Mouse (Mus musculus) lung, postnatal 36 days (tissue): Measurements from ENCODE around the gene St7.
"Not testable (repeated sequence)": the region's sequence is repeated elsewhere in the genome, so short reads cannot be mapped to it uniquely, and the experiment has no call there.

ENCODE experiments used
- DNase-seq: peaks from one replicate; pipeline ENCODE4 v3.0.0; 2022; ENCODE audit warnings: mixed read lengths

The St7 gene

DNA sequence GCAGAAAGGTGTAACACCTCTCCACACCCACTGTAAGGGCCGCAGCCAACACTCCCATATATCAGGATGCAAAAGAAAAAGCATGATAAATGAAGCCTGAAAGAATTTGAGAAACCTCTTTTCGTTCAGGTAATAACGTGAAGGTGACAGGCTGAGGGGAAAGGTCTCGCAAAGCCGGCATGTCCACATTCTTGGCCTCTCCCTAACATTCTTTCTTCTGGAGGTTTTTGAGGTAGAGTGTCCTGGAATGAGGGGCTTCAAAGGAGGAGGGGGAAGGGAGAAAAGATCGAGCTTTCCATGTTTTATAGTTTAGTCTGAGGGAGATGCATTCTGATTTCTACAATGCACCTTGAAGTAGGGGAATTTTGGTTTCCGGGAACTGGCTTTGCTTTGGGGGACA, at the start of gene St7:
TSS of gene St7 (plus strand) at position 287 of the 400 bp plus-strand sequence.
- DNase-seq = no peak

DNA sequence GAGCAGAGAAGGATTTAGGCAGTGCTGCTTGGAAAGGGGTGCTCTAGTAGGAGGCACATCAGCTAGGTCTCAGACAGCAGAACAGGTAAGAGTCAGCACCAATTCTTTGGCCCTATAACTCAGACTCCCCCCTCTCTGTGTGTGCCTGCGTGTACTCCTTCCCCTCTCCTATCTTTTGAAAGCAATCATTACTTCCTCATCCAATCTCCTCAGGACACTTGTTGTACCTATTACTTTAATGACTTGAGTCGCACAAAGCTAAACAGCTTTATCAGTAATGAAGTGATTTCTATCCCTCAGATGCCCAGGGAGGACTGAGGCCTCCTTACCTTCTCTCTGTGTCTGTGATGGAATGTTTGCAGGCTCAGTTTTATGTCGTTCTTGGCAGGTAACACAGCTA, 46.6 kb upstream of the St7 start:
- no peak for DNase-seq

DNA sequence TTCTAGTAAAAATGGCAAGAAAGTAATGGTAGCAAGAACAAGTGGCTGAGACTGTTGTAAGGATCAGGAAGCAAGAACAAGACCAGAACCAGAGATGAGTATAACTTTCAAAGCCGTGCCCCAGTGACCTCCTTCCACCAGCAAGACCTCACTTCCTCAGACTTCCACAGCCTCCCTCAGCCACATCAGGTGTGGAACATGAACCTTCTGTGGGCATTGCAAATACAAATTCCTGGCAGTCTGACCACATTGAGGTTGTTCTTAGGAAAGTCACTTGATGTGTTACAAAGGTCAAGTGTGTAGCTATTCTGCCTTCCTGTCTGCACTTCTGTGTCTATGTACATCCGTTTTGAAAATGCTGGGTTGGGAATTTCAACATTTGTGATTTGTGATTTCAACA, 40.6 kb upstream of the St7 start:
- DNase-seq = peak; percentile 53

DNA sequence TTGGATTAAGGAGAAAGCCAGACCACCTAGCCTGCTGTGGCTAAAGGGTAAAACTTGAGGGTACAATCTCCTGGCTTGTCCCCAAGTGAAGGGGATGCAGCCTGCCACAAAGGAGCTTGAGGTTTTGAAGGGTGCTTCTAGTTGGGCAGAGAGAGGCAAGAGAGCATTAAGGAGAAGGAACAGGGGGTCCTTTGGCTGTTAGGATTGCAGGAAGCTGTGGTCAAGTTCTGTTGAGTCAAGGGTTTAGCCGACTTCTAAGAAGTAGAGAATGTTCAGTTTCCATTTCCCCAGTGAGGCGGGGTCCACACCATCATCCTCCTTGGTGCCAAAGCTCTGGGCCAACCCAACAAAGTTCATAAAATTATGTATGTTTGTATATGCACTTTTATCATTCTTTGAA, 37.7 kb upstream of the St7 start:
- DNase-seq = no peak

DNA sequence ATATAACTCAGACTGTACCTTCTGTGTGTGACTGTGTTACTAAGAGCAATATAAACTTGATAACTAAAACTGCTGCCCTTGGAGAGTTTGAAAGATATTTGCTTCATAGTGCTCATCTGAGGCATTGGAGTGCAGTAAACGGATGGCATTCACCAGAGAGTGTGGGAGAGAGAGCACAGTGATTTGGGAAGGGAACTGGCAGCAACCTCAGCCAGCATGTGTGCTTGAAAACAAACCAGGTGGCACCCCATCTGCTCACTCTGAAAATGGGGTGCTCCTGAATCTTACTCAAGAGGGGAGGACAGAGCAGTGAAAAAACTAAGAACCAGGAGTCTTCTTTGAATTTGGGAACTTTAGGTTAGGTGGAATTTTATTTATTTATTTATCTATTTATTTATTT, 35.4 kb upstream of the St7 start:
- no peak for DNase-seq

DNA sequence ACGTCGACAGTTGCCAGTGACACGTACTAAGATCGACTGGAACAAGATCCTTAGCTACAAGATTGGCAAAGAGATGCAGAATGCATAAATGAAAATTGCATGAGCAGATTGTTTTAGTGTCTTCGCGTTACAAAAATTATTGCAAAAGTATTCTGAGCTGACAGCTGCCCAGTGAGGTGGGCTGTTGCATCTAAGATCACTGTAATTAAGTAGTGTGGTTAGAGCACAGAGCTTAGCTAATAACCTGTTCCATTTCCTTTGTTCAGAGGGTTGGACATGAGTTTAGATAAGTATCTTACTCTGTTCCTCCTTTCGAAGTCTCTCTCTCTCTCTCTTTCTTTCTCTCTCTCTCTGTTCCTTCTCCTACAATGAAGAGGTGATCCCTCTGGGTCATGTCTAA, 27.4 kb upstream of the St7 start:
- DNase-seq = no peak

DNA sequence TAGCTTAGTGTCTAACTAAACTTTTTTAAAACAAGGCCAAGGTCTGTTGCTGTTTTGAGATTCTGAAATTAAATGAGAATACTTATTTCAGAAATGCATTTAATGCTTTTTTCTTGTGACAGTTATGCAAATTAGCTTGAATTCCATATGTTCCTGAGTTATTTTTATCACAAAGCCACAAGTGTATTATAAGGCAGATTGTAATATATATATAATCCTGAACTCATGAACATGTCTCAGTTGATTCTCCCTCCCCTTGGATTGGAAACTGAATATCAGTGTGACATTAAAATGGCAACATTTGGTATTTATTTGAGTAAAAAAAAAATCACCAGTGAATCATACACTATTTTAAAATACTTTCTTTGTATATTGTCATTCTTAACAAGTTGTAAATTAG, 26.7 kb upstream of the St7 start:
- no peak for DNase-seq

DNA sequence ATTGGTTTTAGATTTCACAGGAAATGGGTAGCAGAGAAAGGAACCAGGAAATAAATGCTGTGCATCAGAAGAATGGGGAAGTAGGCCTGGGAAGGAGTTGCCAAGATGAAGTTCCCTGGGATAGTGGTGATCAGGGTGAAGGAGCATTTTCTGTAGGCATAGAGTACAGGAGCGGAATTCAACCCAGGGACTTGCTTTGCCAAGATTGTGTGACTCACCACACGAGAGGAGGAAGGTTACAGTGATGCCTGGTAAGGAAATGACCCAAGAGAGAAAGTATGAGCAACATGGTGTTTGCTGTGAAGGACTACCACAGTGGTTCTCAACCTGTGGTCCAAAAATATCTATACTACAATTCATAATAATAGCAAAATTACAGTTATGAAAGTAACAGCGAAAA, 24.9 kb upstream of the St7 start:
- no peak for DNase-seq

DNA sequence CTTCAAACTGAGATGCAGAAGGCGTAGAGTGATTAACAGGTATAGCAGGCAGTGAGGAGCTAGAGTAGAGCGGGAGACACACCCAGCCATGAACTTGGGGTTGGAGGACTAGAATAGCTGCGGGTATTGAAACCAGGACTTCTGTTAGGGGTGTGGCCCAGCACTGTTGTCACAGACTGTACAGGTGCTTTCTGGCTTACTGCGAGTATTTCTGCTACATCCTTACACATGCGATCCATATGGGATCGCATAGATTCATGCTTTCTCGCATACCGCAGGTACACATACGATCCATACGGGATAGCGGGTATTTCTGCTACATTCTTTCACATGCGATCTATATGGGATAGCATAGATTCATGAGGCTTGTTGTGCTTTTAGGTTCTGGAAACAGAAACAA, 24.4 kb upstream of the St7 start:
- no peak for DNase-seq

DNA sequence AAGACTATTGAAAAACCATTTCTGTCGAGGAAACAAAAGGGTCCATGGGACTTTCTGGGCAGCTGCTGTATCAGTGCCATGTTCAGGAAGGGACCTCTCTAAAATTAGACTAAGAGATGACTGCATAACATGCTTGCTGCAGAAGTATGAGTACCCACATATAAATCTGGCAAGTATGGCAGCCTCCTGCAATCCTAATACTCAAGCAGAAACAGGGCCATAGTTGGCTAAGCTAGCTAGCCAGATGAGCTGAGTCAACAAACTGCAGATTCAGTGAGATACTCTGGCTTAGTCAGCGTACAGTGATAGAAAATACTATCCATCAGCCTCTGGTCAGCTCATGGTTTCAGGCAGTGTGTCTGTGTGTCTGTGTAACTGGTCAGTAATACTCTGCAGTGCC, 22.9 kb upstream of the St7 start:
- no peak for DNase-seq

DNA sequence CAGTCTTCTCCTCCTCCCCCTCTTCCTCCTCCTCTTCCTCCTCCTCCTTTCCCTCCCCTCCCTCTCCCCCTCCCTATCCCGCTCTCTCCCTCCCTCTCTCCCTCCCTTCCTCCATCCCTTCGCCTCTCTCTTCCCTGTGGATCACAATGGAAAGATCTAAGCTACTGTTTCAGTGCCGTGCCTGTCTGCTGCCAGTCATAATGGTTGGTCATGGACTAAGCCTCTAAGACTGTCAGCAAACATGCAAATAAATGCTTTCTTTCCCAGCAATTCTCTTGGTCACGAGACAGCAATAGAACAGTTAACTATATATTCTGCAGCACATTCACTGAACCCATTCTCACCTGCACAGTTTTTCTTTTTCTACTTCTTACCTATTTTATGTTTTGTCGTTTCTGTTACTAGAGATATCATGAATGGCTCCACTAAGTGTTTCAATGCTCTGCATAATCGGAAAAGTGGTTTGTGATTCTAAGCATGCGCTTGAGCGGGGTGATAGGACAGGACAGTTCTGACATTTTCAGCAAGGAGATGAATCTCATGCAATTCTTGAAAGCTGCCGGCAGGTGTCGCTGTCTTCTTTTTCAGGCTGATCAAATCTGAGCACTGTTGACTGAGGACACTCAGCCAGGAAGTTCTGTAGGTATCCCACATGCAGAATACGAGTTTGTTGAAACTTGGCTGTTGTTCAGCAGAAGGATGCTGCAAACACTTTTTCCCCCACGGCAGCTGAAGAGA, 17.5 kb upstream of the St7 start:
- DNase-seq = peak; percentile 57

DNA sequence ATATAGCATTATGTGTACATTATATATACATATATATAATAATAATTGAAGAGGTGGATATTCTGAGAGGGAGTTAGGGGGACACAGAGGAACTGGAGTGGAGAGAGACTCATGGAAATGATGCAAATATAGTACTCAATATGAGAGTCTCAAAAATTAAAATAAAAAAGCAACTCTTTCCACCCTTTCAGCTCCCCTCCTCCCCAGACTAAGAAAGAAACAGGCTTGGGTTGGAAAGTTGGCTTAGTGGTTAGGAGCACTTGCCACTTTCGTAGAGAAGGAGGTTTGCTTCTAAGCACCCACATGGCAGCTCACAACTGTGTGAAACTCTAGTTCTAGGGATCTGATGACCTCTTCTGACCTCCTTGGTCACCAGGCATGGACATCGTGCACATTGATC, 15.7 kb upstream of the St7 start:
- DNase-seq = no peak

DNA sequence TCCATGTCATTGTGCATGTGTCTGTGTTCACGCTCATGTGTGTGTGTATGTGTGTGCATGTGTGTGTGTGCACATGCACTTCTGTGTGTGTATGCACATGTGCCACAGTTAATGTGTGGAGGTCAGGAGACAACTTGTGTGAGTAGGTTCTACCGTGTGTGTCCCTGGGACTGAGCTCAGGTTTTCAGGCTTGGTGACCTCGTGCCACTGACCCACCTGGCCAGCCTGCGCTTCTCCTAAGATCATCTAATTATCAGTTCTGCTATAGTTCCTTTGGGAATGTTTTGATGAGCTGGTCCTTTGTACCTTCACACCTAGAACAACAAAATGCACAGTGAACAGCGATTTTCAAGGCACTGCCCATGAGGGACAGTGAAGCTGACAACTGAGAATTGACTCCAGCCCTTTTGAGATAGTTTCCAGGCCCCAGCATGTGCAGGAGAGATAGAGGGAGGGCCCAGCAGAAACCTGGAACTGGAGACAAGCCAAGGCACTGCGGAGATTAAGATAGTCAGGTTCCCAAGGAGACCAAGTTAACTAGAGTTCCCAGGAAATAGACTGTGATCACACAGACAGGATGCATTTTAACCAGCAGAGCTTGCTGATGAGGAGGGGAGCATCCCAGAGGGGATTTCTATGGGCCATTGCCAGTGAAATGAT, 12.3 kb upstream of the St7 start:
- no peak for DNase-seq

DNA sequence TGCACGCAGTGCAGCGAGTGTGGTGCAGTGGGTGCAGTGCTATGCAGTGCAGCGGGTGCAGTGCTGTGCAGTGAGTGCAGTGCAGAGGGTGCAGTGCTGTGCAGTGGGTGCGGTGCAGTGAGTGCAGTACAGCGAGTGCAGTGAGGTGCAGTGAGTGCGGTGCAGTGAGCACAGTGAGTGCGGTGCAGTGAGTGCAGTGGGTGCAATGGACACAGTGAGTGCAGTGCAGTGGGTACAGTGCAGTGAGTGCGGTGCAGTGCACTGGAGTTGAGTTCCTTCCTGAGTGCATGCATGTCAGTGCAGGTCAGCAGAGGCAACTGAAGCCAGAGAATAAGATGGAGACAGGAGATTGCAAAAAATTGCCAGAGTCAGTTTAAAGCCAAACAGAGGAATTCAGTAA, 10.9 kb upstream of the St7 start:
- no peak for DNase-seq

DNA sequence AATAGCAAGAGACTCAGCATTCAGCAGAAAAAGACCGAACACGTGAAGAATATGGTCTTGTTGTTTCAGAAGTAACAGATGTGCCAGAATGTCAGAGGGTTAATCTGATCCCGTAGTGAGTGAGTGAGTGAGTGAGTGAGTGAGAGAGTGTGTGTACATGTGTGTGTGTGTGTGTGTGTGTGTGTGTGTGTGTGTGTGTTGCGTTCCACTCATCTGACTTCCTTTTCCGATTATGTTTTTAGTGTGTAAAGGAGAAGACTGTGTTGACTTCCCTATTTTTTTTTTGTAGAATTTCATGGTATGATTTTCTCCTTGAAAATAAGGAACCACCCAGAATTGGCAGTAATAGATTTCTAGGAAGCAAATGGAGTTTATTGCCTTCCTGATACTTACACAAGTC, 4.1 kb upstream of the St7 start:
- no peak for DNase-seq

DNA sequence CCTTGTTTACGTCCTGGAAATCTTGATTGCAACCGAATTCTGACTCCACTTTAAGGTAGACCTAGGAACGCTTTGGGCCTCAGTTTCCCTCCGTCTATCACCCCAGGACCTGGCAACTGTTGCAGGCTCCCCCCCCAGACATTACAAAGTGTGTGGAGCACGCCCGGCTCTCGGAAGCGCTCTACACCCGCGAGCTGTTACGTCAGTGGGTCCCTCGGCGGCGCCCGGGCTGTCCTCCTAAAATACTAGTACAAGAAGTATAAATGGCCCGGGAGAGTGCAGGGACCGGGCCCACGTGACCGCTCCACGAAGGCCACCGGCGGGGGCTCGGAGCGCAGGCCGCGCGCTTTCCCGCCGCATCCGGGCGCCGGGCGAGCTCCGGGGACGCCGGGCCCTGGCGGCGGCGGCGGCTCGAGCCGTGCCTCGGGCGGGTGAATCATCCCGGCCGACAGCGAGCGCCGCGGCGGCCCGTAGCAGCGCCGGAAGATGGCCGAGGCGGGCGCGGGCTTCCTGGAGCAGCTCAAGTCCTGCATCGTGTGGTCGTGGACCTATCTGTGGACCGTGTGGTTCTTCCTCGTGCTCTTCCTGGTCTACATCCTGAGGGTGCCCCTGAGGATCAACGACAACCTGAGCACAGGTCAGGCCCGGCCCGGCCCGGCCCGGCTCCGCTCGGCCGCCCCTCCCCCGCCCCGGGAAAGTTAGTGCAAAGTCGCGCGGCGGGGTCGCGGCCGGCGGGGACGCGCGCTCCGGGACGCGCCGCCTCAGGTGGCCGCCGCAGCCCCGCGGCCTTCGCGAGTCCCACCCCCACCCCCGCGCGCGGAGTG, 1.2 kb downstream of the St7 start:
- peak; percentile 83 for DNase-seq

DNA sequence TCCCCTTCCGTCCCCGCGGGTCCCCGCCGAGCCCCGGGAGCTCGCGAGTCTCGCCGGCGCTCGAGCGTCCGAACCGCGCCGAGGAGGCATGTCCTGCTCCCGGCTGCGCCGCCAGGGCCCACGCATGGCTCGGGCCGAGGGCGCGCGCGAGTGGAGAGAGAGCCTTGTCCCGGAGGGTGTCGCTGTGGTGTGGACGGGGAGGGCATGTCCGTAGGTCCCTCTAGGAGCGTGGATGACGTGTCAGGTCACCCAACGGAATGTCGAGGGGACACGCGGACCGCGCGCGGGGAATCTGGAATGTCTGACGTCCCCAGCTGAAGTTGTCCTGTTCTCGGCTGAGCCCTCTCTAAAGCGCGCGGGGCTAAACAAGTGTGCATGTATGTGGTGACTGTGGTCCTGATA, 1.8 kb downstream of the St7 start:
- DNase-seq = peak; percentile 84

DNA sequence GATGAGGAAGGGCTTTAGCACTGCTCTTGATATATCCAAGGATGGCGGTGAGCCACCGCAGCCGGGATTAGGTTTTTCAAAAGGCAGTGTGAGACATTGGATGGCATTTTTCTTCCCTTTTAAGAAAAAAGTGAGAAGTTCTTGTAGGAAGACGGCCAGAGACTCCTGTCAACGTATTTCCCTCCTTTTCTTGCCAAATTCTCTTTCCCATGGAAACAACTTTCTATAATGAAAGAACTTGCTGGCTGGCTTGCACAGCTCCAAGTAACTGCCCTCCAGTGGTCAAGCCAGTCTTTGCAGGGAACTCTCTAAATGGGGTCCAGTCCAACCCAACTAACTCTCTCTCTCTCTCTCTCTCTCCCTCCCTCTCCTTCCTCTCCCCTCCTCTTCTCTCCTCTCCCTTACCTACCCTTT, 3.6 kb downstream of the St7 start:
- peak; percentile 79 for DNase-seq

DNA sequence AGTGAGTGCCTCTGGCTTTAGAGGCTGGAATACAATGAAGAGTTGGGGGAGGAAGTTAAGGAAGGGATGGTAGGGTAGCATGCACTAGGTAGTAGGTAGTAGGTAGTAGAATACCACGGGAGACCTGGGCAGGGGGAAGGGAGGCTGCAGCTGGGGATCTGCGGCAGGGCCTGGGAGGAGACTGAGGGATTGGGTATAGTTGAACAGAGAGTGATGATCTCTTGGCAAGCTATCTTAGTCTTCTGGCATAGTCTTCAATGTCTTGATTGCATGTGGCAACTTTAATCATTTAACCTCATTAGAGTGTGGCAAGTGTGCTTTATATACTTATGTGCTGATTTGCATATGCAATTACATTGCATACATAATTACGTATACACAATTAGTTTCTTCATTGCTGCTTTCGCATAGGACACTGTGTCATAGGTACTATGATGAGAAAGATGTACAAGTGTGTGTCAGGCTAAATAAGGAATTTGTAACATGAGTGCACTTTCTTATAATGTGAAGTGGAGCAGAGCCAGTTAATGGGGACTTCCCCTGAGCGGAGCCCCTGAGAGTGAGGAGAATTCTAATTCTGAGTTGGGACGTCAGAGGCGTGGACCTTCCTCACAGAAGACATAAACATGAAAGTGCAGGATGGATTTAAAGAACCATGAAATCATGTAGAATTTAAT, 8.3 kb downstream of the St7 start:
- DNase-seq = no peak

DNA sequence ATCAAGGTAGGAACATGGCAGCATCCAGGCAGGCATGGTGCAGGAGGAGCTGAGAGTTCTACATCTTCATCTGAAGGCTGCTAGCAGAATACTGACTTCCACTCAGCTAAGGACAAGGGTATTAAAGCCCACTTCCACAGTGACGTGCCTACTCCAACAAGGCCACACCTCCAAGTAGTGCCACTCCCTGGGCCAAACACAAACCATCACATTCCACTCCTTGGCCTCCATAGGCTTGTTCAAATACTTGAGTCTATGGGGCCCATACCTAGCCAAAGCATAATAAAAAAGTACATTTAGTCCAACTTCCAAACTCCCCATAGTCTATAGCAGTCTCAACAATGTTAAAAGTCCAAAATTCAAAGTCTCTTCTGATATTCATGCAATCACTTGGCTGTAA, 11.3 kb downstream of the St7 start:
- DNase-seq = not testable (repeated sequence)

DNA sequence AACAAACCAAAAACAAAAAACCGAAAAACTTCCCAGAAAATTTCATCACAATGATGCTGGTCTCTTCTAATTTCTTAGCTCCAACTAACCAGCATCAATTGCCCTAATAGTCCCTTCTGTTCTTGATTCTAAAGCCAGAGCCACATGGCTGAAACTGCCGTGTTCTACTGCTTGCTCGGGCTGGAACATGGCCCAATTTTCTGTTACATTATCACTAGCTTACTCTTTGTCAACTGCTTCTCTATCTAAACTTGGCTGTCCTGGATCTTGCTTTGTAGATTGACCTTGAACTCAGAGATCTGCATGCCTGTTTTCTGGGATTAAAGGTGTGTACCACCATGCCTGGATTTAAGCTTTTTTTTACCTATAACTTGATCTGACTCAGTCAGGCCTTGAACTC, 13.2 kb downstream of the St7 start:
- DNase-seq = no peak

DNA sequence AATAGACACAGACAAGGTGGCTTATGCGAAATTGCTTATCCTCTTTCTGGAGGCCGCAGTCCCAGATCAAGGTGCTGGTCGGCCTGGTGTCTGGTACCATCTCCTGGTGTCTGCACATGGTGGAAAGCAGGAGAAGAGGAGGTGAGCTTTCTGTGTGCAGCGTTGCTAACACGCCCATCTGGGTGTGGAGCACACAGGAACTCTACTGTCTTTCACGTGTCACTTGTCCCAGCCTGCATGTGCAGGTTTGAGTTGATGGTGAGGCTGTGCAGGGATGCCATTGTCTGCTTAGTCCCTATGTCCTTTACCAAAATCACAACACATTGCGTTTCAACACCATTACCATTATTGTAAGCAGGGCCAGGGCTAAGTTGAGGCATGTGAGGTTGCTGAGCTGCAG, 26.2 kb downstream of the St7 start:
- no peak for DNase-seq

DNA sequence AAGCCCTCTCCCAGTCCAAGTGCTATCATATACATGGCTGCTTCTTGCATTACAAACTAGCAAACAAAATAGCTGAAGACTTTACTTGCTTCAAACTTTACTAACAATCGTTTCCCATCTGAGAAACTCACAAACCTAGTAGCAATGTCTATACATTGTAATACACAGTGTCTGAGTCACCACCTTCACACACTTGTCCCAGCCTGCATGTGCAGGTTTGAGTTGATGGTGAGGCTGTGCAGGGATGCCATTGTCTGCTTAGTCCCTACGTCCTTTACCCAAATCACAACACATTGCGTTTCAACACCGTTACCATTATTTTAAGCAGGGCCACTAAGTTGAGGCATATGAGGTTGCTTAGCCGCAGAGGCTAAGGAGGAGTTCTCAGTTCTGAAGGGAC, 26.7 kb downstream of the St7 start:
- DNase-seq = no peak
